Mouse (Mus musculus) MEL (cell line): Measurements from ENCODE around the gene Plxnb1. TPM values are rescaled to one million over a fixed set of nuclear protein-coding genes. Genes with fewer than 3 reads are reported as not detected.

Source experiments
- DNase-seq: peaks from one replicate; pipeline ENCODE4 v3.0.0; 2011; ENCODE audit warnings: low read depth, low spot score
- H3K27ac ChIP-seq: 2 replicates; pipeline ENCODE4 v1.5.1; 2012; ENCODE audit warnings: low read depth, mild to moderate bottlenecking, control low read depth, low read length, moderate library complexity; ENCODE audit not compliant: control insufficient read depth
- H3K27me3 ChIP-seq, 2 experiments: fragments of 150-350 bp in 1 of 2; sonication (generic) in 1 of 2; 2 replicates each; pipeline ENCODE4 v1.6.1; 2012; ENCODE audit warnings: low read length in 2 of 2, mild to moderate bottlenecking in 2 of 2, improper control_type of control experiment in 1 of 2, moderate library complexity in 1 of 2; ENCODE audit not compliant: insufficient read depth in 2 of 2, control insufficient read depth in 1 of 2
- H3K36me3 ChIP-seq, 2 experiments: 2 replicates each; pipeline ENCODE4 v1.6.1; 2012 to 2014; ENCODE audit warnings: low read length in 2 of 2, improper control_type of control experiment in 1 of 2, inconsistent platforms in 1 of 2, mild to moderate bottlenecking in 1 of 2; ENCODE audit not compliant: insufficient read depth in 2 of 2, control insufficient read depth in 1 of 2
- H3K4me1 ChIP-seq, 2 experiments: fragments of 150-350 bp in 1 of 2; sonication (generic) in 1 of 2; 2 replicates each; pipeline ENCODE4 v1.6.1; 2012; ENCODE audit warnings: low read length in 2 of 2, improper control_type of control experiment in 1 of 2, mild to moderate bottlenecking in 1 of 2; ENCODE audit not compliant: insufficient read depth in 2 of 2, control insufficient read depth in 1 of 2
- H3K4me3 ChIP-seq, 2 experiments: fragments of 150-350 bp in 1 of 2; sonication (generic) in 1 of 2; 2 replicates each; pipeline ENCODE4 v1.5.1; 2012; ENCODE audit warnings: low read depth in 2 of 2, low read length in 2 of 2, mild to moderate bottlenecking in 2 of 2, moderate library complexity in 2 of 2, control low read depth in 1 of 2, improper control_type of control experiment in 1 of 2; ENCODE audit not compliant: control insufficient read depth in 1 of 2, insufficient read depth in 1 of 2
- H3K79me2 ChIP-seq: 2 replicates; pipeline ENCODE4 v1.6.1; 2012; ENCODE audit warnings: mild to moderate bottlenecking, low read length, moderate library complexity; ENCODE audit not compliant: control insufficient read depth, poor library complexity, insufficient read depth
- H3K9ac ChIP-seq: 2 replicates; pipeline ENCODE4 v1.6.1; 2012; ENCODE audit warnings: low read depth, mild to moderate bottlenecking, control low read depth, low read length, moderate library complexity; ENCODE audit not compliant: control insufficient read depth, poor library complexity, severe bottlenecking
- H3K9me3 ChIP-seq: fragments of 150-350 bp; sonication (generic); replicated peaks from 2 replicates; pipeline ENCODE4 v1.6.1; 2012; ENCODE audit warnings: mild to moderate bottlenecking, low read length, improper control_type of control experiment, moderate library complexity; ENCODE audit not compliant: insufficient read depth
- CTCF ChIP-seq, 3 experiments: IDR thresholded peaks in 2 of 3; conservative IDR thresholded peaks in 1 of 3; 2 replicates each; pipeline ENCODE4 v1.5.1; 2011 to 2012; ENCODE audit warnings: low read length in 3 of 3, low read depth in 2 of 3, mild to moderate bottlenecking in 2 of 3, improper control_type of control experiment in 1 of 3, inconsistent platforms in 1 of 3, mixed read lengths in 1 of 3, moderate library complexity in 1 of 3; ENCODE audit not compliant: control insufficient read depth in 1 of 3, insufficient read depth in 1 of 3, poor library complexity in 1 of 3, severe bottlenecking in 1 of 3
- E2F4 ChIP-seq: IDR thresholded peaks from 2 replicates; pipeline ENCODE4 v1.6.1; 2011; ENCODE audit warnings: low read depth, low read length, improper control_type of control experiment, borderline replicate concordance
- ELF1 ChIP-seq: IDR thresholded peaks from 2 replicates; pipeline ENCODE4 v1.6.1; 2014; ENCODE audit warnings: low read depth, mild to moderate bottlenecking, inconsistent platforms, low read length, improper control_type of control experiment, moderate library complexity
- ETS1 ChIP-seq: IDR thresholded peaks from 2 replicates; pipeline ENCODE4 v1.6.1; 2012; ENCODE audit warnings: low read depth, mild to moderate bottlenecking, inconsistent platforms, low read length, improper control_type of control experiment, moderate library complexity
- GABPA ChIP-seq: IDR thresholded peaks from 2 replicates; pipeline ENCODE4 v1.6.1; 2012; ENCODE audit warnings: low read depth, mild to moderate bottlenecking, inconsistent platforms, low read length, improper control_type of control experiment, moderate library complexity
- GATA1 ChIP-seq: IDR thresholded peaks from 2 replicates; pipeline ENCODE4 v1.6.1; 2011; ENCODE audit warnings: low read depth, low read length, improper control_type of control experiment
- JUND ChIP-seq: IDR thresholded peaks from 2 replicates; pipeline ENCODE4 v1.6.1; 2011; ENCODE audit warnings: low read depth, mild to moderate bottlenecking, improper control_type of control experiment, low read length
- KAT2A ChIP-seq: conservative IDR thresholded peaks from 2 replicates; pipeline ENCODE4 v1.6.1; 2012; ENCODE audit warnings: low read depth, low read length, improper control_type of control experiment, inconsistent platforms
- MAX ChIP-seq: IDR thresholded peaks from 2 replicates; pipeline ENCODE4 v1.6.1; 2011; ENCODE audit warnings: low read length, improper control_type of control experiment
- MEF2A ChIP-seq: IDR thresholded peaks from 2 replicates; pipeline ENCODE4 v1.6.1; 2014; ENCODE audit warnings: low read depth, mild to moderate bottlenecking, inconsistent platforms, low read length, improper control_type of control experiment; ENCODE audit not compliant: poor library complexity, insufficient replicate concordance, severe bottlenecking; ENCODE audit errors: extremely low read depth
- MXI1 ChIP-seq: IDR thresholded peaks from 2 replicates; pipeline ENCODE4 v1.6.1; 2011; ENCODE audit warnings: mild to moderate bottlenecking, low read depth, low read length, improper control_type of control experiment
- MYB ChIP-seq: IDR thresholded peaks from 2 replicates; pipeline ENCODE4 v1.6.1; 2011; ENCODE audit warnings: mild to moderate bottlenecking, low read depth, low read length, improper control_type of control experiment
- NELFE ChIP-seq: IDR thresholded peaks from 2 replicates; pipeline ENCODE4 v1.6.1; 2011; ENCODE audit warnings: low read depth, low read length, improper control_type of control experiment
- NRF1 ChIP-seq: IDR thresholded peaks from 2 replicates; pipeline ENCODE4 v1.6.1; 2014; ENCODE audit warnings: low read depth, mild to moderate bottlenecking, inconsistent platforms, low read length, improper control_type of control experiment, moderate library complexity; ENCODE audit not compliant: poor library complexity, insufficient read depth, severe bottlenecking
- POLR2AphosphoS5 ChIP-seq: IDR thresholded peaks from 2 replicates; pipeline ENCODE4 v1.6.1; 2012; ENCODE audit warnings: low read depth, borderline replicate concordance, mild to moderate bottlenecking, inconsistent platforms, low read length, moderate library complexity, mixed read lengths
- RAD21 ChIP-seq: IDR thresholded peaks from 2 replicates; pipeline ENCODE4 v1.6.1; 2011; ENCODE audit warnings: mild to moderate bottlenecking, low read depth, low read length, improper control_type of control experiment
- SIN3A ChIP-seq: IDR thresholded peaks from 2 replicates; pipeline ENCODE4 v1.6.1; 2012; ENCODE audit warnings: low read length, improper control_type of control experiment, inconsistent platforms
- SMC3 ChIP-seq: IDR thresholded peaks from 2 replicates; pipeline ENCODE4 v1.6.1; 2011; ENCODE audit warnings: low read depth, low read length, improper control_type of control experiment
- TCF12 ChIP-seq: IDR thresholded peaks from 2 replicates; pipeline ENCODE4 v1.6.1; 2014; ENCODE audit warnings: low read depth, mild to moderate bottlenecking, inconsistent platforms, low read length, improper control_type of control experiment, moderate library complexity
- UBTF ChIP-seq: IDR thresholded peaks from 2 replicates; pipeline ENCODE4 v1.6.1; 2012; ENCODE audit warnings: low read depth, mild to moderate bottlenecking, inconsistent platforms, low read length, improper control_type of control experiment, moderate library complexity, borderline replicate concordance; ENCODE audit not compliant: insufficient read depth
- USF1 ChIP-seq: IDR thresholded peaks from 2 replicates; pipeline ENCODE4 v1.6.1; 2014; ENCODE audit warnings: low read depth, mild to moderate bottlenecking, inconsistent platforms, low read length, improper control_type of control experiment, moderate library complexity
- USF2 ChIP-seq, 2 experiments: IDR thresholded peaks; 2 replicates each; pipeline ENCODE4 v1.6.1; 2011 to 2012; ENCODE audit warnings: improper control_type of control experiment in 2 of 2, low read length in 2 of 2, borderline replicate concordance in 1 of 2, inconsistent platforms in 1 of 2, low read depth in 1 of 2, mild to moderate bottlenecking in 1 of 2; ENCODE audit not compliant: insufficient read depth in 1 of 2
- ZC3H11A ChIP-seq: IDR thresholded peaks from 2 replicates; pipeline ENCODE4 v1.6.1; 2012; ENCODE audit warnings: low read depth, mild to moderate bottlenecking, inconsistent platforms, low read length, improper control_type of control experiment
- ZKSCAN1 ChIP-seq: IDR thresholded peaks from 2 replicates; pipeline ENCODE4 v1.6.1; 2012; ENCODE audit warnings: low read depth, mild to moderate bottlenecking, inconsistent platforms, low read length, improper control_type of control experiment, moderate library complexity
- polyA plus RNA-seq, 2 experiments: library from polyadenylated mRNA; stranded (reverse) in 1 of 2; unstranded in 1 of 2; fragments of >175 nt in 1 of 2; fragments of >200 nt in 1 of 2; gene quantifications; 2 replicates each; pipeline versions ENCODE4 v1.2.1 to v1.2.4; 2012; ENCODE audit warnings: low replicate concordance in 2 of 2, low read depth in 1 of 2; ENCODE audit not compliant: insufficient read length in 2 of 2, insufficient read depth in 1 of 2, missing spikeins in 1 of 2
- total RNA-seq: library from RNA; depleted of rRNA; stranded (reverse); fragments of 300-350 nt; gene quantifications from 2 replicates; pipeline ENCODE4 v1.2.3, GENCODE M21; 2012

Plxnb1 gene
- total and polyA plus RNA-seq, 3 experiments: 0.07 TPM; not detected in 2

GRCm38 (mm10) chr9:109102541-109102940 is 7.4 kb downstream of the Plxnb1 start:
- Histone ChIP-seq H3K4me3 (no peak overlapping the region), H3K27ac (no peak overlapping the region), H3K9ac (no peak overlapping the region), H3K9me3 (no peaks in the 10 kb centered on the region), H3K36me3 (no peaks in the 10 kb centered on the region)
- no peak for TF ChIP-seq MYB
- TF ChIP-seq MEF2A: no peak
- TF ChIP-seq USF2 (IDR thresholded peaks at IDR 0.05; ENCODE audit: borderline replicate concordance in 1 of 2, insufficient read depth in 1 of 2, low read depth in 1 of 2, low read length in 2 of 2): no peak
- no peak for TF ChIP-seq JUND
- no peak for TF ChIP-seq ELF1
- TF ChIP-seq, all 39 proteins: peak for 0
- DNase-seq: no peak
- no peaks in the 10 kb centered on the region for H3K27me3 ChIP-seq
- no peaks in the 10 kb centered on the region for H3K79me2 ChIP-seq
- H3K4me1 ChIP-seq: no peaks in the 10 kb centered on the region

- H3K9me3 ChIP-seq: no peaks in the 10 kb centered on the region
- H3K27me3 ChIP-seq: no peaks in the 10 kb centered on the region
- no peak overlapping the region for H3K9ac ChIP-seq
- no peak overlapping the region for H3K4me3 ChIP-seq
- no peaks in the 10 kb centered on the region for H3K79me2 ChIP-seq
- TF ChIP-seq POLR2AphosphoS5: no peak
- TF ChIP-seq CTCF (IDR thresholded peaks at IDR 0.05 in 2 of 3, conservative IDR thresholded peaks at IDR 0.05 in 1 of 3; ENCODE audit: control insufficient read depth in 1 of 3, insufficient read depth in 1 of 3, low read depth in 2 of 3, low read length in 3 of 3, poor library complexity in 1 of 3, severe bottlenecking in 1 of 3): no peak
- no peak for TF ChIP-seq NELFE
- no peak for TF ChIP-seq KAT2A
- TF ChIP-seq UBTF: no peak
- no peak for TF ChIP-seq MEF2A
- TF ChIP-seq RAD21: no peak
- no peak for TF ChIP-seq NRF1
- no peak for TF ChIP-seq ETS1
- no peak for TF ChIP-seq MXI1
- TF ChIP-seq GATA1: no peak
- no peak for TF ChIP-seq SMC3
- no peak for TF ChIP-seq TCF12
- no peak for TF ChIP-seq SIN3A
- no peak for TF ChIP-seq E2F4
- TF ChIP-seq ZC3H11A: no peak
- TF ChIP-seq USF1: no peak
- no peak for TF ChIP-seq GABPA
- TF ChIP-seq ZKSCAN1: no peak
- no peak for TF ChIP-seq MAX
- DNase-seq: no peak
- no peaks in the 10 kb centered on the region for H3K36me3 ChIP-seq
- H3K4me1 ChIP-seq: no peaks in the 10 kb centered on the region
- H3K27ac ChIP-seq: no peak overlapping the region
Measured at GRCm38 (mm10) chr9:109103250-109103649, 8.1 kb downstream of the Plxnb1 start.
